Comparison of ENCODE assay signal across 9 mouse cellular contexts in the genomic region with DNA sequence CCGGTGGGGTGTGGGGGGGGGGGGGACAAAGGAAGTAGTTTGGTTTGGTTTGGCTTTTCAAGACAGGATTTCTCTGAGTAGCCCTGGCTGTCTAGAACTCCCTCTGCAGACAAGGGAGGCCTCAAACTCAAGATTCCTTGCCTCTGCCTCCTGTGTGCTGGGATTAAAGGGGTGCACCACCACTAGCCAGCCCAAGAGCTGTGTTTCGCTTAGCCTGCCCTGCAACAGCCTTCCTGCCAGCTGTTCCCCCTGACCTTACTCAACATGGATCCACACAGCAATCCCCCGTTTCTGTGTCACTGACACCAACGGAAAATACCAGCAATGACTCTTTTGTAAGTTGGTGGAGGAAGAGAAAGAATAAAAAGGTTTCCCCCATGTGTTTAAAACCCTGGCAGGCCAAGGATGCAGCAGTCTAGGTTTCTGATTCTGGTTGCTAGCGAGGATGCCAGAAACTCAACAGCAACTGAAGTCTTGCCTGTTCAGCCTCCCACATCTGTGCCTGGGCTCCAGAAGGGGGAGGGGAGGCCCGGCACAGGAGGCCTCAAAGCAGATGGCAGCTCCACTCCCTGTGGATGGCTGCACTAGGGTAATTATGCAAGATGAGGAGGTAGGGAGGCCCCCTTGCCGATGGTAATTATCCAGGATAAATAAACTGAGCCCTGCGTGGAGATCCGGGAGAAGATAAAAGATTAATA.
DNase-seq lines count a peak whose midpoint lies in the region; ATAC-seq and TF ChIP-seq lines count a peak whose summit lies in the region.
"Had no signal": no experiment of that assay in that cellular context is flagged by ENCODE, and none has a peak within 500 bp of the region (broad histone marks: within the 10 kb centered on the region; RNA-seq: fewer than 3 reads in every experiment).

No protein-coding gene starts in this region.

- no peak overlapping the region for H3K9ac ChIP-seq in embryonic facial prominence, embryonic 14.5 days (ENCODE audit: low read depth, low read length)
- no peak overlapping the region for H3K9ac ChIP-seq in lung, postnatal 0 days (replicated peaks; ENCODE audit: low read depth)
- H3K9ac ChIP-seq: liver, embryonic 12.5 days had no signal

- no peaks in the 10 kb centered on the region for H3K9me3 ChIP-seq in embryonic facial prominence, embryonic 14.5 days (ENCODE audit: control insufficient read depth, low read length)
- no peaks in the 10 kb centered on the region for H3K9me3 ChIP-seq in lung, postnatal 0 days (ENCODE audit: low read length)

- WGBS in embryonic facial prominence, embryonic 14.5 days = 16% methylated on average over 9 of the region's 9 CpGs
- WGBS in lung, postnatal 0 days = 28% methylated on average over 9 of the region's 9 CpGs

- TF ChIP-seq EP300 in lung, postnatal 0 days (IDR thresholded peaks at IDR 0.05) = no peak

- no peak overlapping the region for H3K4me2 ChIP-seq in embryonic facial prominence, embryonic 14.5 days (ENCODE audit: low read depth, low read length)
- H3K4me2 ChIP-seq in lung, postnatal 0 days (replicated peaks; ENCODE audit: low read depth, low read length) = no peak overlapping the region
- H3K4me2 ChIP-seq: liver, embryonic 12.5 days had no signal

- H3K4me1 ChIP-seq in embryonic facial prominence, embryonic 14.5 days (ENCODE audit: control insufficient read depth, insufficient read depth, low read length) = 0 out of 2 replicates have a peak, but pooled peaks cover 6% of the 10 kb centered on the region
- H3K4me1 ChIP-seq in lung, postnatal 0 days (ENCODE audit: insufficient read depth, low read depth, low read length) = no peaks in the 10 kb centered on the region
- H3K4me1 ChIP-seq: liver, embryonic 12.5 days had no signal

- H3K27me3 ChIP-seq in embryonic facial prominence, embryonic 14.5 days (replicated peaks; ENCODE audit: control insufficient read depth, insufficient read depth, low read length) = no peaks in the 10 kb centered on the region
- no peaks in the 10 kb centered on the region for H3K27me3 ChIP-seq in lung, postnatal 0 days (replicated peaks; ENCODE audit: insufficient read depth, low read length)
- H3K27me3 ChIP-seq: liver, embryonic 12.5 days had no signal

- intact Hi-C loops in left cerebral cortex, postnatal 14 days (cut with DNase I) = no loop called here

- no peak overlapping the region for H3K4me3 ChIP-seq in embryonic facial prominence, embryonic 14.5 days (ENCODE audit: low read depth, low read length)
- H3K4me3 ChIP-seq in lung, postnatal 0 days (ENCODE audit: low read depth, low read length) = no peak overlapping the region
- H3K4me3 ChIP-seq: liver, embryonic 12.5 days had no signal

- no peaks in the 10 kb centered on the region for H3K36me3 ChIP-seq in embryonic facial prominence, embryonic 14.5 days (ENCODE audit: control insufficient read depth, insufficient read depth, low read length)
- no peaks in the 10 kb centered on the region for H3K36me3 ChIP-seq in lung, postnatal 0 days (ENCODE audit: insufficient read depth, low read length)
- H3K36me3 ChIP-seq: liver, embryonic 12.5 days had no signal

- H3K27ac ChIP-seq in embryonic facial prominence, embryonic 14.5 days (replicated peaks; ENCODE audit: low read depth, low read length) = no peak overlapping the region
- no peak overlapping the region for H3K27ac ChIP-seq in lung, postnatal 0 days (ENCODE audit: low read length)
- H3K27ac ChIP-seq: liver, embryonic 12.5 days had no signal

- no peak for TF ChIP-seq CTCF in lung, postnatal 0 days (IDR thresholded peaks at IDR 0.05)

- peak; percentile 73 for DNase-seq in embryonic facial prominence, embryonic 14.5 days (ENCODE audit: low spot score)
- peak; percentile 22 to 42 for DNase-seq in frontal cortex, postnatal 10 days (ENCODE audit: low spot score in 2 of 2)
- DNase-seq in left cerebral cortex, postnatal 14 days (ENCODE audit: low spot score in 2 of 2) = peak; percentile 28 to 47
- peak; percentile 65 for DNase-seq in retina, embryonic 14.5 days (ENCODE audit: low spot score)
- DNase-seq in B cell, adult 2 months = no peak
- DNase-seq in spleen, postnatal 36 days (ENCODE audit: low spot score in 2 of 2) = no peak
- DNase-seq in lung, postnatal 0 days (ENCODE audit: low spot score) = no peak
- DNase-seq: gastrocnemius, postnatal 10 days had no signal

- ATAC-seq in embryonic facial prominence, embryonic 14.5 days (ENCODE audit: low read depth) = peak; percentile 95
- no peak for ATAC-seq in lung, postnatal 0 days
- ATAC-seq: liver, embryonic 12.5 days had no signal

Comparison
In these comparisons a context has a peak if more than half of its experiments do, and no peak if none do; other contexts are left out.
1. DNase-seq: peak in embryonic facial prominence, embryonic 14.5 days (single experiment), frontal cortex, postnatal 10 days (2 of 2), left cerebral cortex, postnatal 14 days (2 of 2) and retina, embryonic 14.5 days (single experiment); none in B cell, adult 2 months (0 of 2), spleen, postnatal 36 days (0 of 2) and lung, postnatal 0 days (single experiment).